Mouse (Mus musculus) heart, adult 9 months (tissue): ENCODE results near the gene Cyp27a1.

ENCODE experiments used
- DNase-seq, 2 experiments: peaks; one replicate each; pipeline ENCODE4 v3.0.0; 2022; ENCODE audit warnings: low spot score in 2 of 2

Gene Cyp27a1

GRCm38 (mm10) chr1:74718113-74718512 is 4.7 kb downstream of the Cyp27a1 start:
- no peak for DNase-seq

GRCm38 (mm10) chr1:74719281-74719680 is 5.9 kb downstream of the Cyp27a1 start:
- DNase-seq, result no peak

- no peak for DNase-seq
Measured at GRCm38 (mm10) chr1:74721657-74722056, 8.3 kb downstream of the Cyp27a1 start.

- no peak for DNase-seq
Measured at GRCm38 (mm10) chr1:74723748-74724147, 10.4 kb downstream of the Cyp27a1 start.

GRCm38 (mm10) chr1:74726114-74726513 is 12.7 kb downstream of the Cyp27a1 start:
- no peak for DNase-seq

GRCm38 (mm10) chr1:74726674-74727073 is 13.3 kb downstream of the Cyp27a1 start:
- no peak for DNase-seq

- DNase-seq, result no peak
Measured at GRCm38 (mm10) chr1:74728446-74728845, 15.1 kb downstream of the Cyp27a1 start.

- no peak for DNase-seq
Measured at GRCm38 (mm10) chr1:74736977-74737376, 23.6 kb downstream of the Cyp27a1 start.

- no peak for DNase-seq
Measured at GRCm38 (mm10) chr1:74737500-74737899, 24.1 kb downstream of the Cyp27a1 start.

- DNase-seq, result peak; percentile 46 to 50
Measured at GRCm38 (mm10) chr1:74740846-74741245, 27.5 kb downstream of the Cyp27a1 start.

GRCm38 (mm10) chr1:74747335-74747734 is 34.0 kb downstream of the Cyp27a1 start:
- no peak for DNase-seq

- DNase-seq, result peak; percentile 48 to 62
Measured at GRCm38 (mm10) chr1:74748643-74749271, 35.4 kb downstream of the Cyp27a1 start, which contains the start of gene Prkag3. TSS of gene Prkag3 (minus strand) at chr1:74749221.

GRCm38 (mm10) chr1:74749301-74749700 is 35.9 kb downstream of the Cyp27a1 start:
- peak; percentile 57 to 74 for DNase-seq

- peak in 1 of 2 experiments; percentile 50 for DNase-seq
Measured at GRCm38 (mm10) chr1:74750683-74751082, 37.3 kb downstream of the Cyp27a1 start.

- peak in 1 of 2 experiments; percentile 27 for DNase-seq
Measured at GRCm38 (mm10) chr1:74752150-74752549, 38.8 kb downstream of the Cyp27a1 start.

GRCm38 (mm10) chr1:74752833-74753232 is 39.5 kb downstream of the Cyp27a1 start:
- no peak for DNase-seq

- DNase-seq, result no peak
Measured at GRCm38 (mm10) chr1:74753266-74753974, 40.0 kb downstream of the Cyp27a1 start.

GRCm38 (mm10) chr1:74754175-74754785 is 40.9 kb downstream of the Cyp27a1 start:
- DNase-seq, result no peak

- DNase-seq, result peak; percentile 72 to 87
Measured at GRCm38 (mm10) chr1:74759773-74760172, 46.4 kb downstream of the Cyp27a1 start.

GRCm38 (mm10) chr1:74763081-74763480 is 49.7 kb downstream of the Cyp27a1 start:
- no peak for DNase-seq

GRCm38 (mm10) chr1:74770727-74771466 is 57.5 kb downstream of the Cyp27a1 start:
- no peak for DNase-seq

- DNase-seq, result no peak
Measured at GRCm38 (mm10) chr1:74771467-74771844, 58.1 kb downstream of the Cyp27a1 start.

- DNase-seq, result no peak
Measured at GRCm38 (mm10) chr1:74771845-74771930, 58.3 kb downstream of the Cyp27a1 start, which contains the start of gene Wnt6. TSS of gene Wnt6 (plus strand) at chr1:74771892.
